Mouse (Mus musculus) neural tube, embryonic 12.5 days (tissue): ENCODE results near the gene Ccnc. TPM values are rescaled to one million over a fixed set of nuclear protein-coding genes. Genes with fewer than 3 reads are reported as not detected.

ENCODE experiments used
- ATAC-seq: fragments of 200-750 bp; cut with Nextera tagmentation; 2 replicates; pipeline ENCODE4 v1.8.0; 2017; ENCODE audit warnings: low read depth, mild to moderate bottlenecking, moderate TSS enrichment, moderate library complexity; ENCODE audit not compliant: low FRiP score
- H3K27ac ChIP-seq: fragments of 300-500 bp; sonication (generic); 2 replicates; pipeline ENCODE4 v1.5.1; 2016
- H3K27me3 ChIP-seq: fragments of 300-500 bp; sonication (generic); replicated peaks from 2 replicates; pipeline ENCODE4 v1.6.1; 2016; ENCODE audit warnings: mild to moderate bottlenecking
- H3K36me3 ChIP-seq: fragments of 300-500 bp; sonication (generic); 2 replicates; pipeline ENCODE4 v1.6.1; 2016; ENCODE audit warnings: mild to moderate bottlenecking
- H3K4me1 ChIP-seq: fragments of 300-500 bp; sonication (generic); 2 replicates; pipeline ENCODE4 v1.6.1; 2016
- H3K4me2 ChIP-seq: fragments of 300-500 bp; sonication (generic); replicated peaks from 2 replicates; pipeline ENCODE4 v1.6.1; 2016; ENCODE audit warnings: mild to moderate bottlenecking
- H3K4me3 ChIP-seq: fragments of 300-500 bp; sonication (generic); 2 replicates; pipeline ENCODE4 v1.5.1; 2016
- H3K9ac ChIP-seq: fragments of 300-500 bp; sonication (generic); 2 replicates; pipeline ENCODE4 v1.6.1; 2016; ENCODE audit warnings: mild to moderate bottlenecking
- H3K9me3 ChIP-seq: fragments of 300-500 bp; sonication (generic); 2 replicates; pipeline ENCODE4 v1.6.1; 2016; ENCODE audit warnings: mild to moderate bottlenecking
- WGBS: fragments of 180-500 bp; shearing (Covaris S2); methylation state at CpG from one replicate; pipeline ENCODE4 v1.1.7; 2016; 5-methylcytosine and 5-hydroxymethylcytosine counted together
- polyA plus RNA-seq: library from polyadenylated mRNA; unstranded; fragments of >200 nt; fragmentation: Nextera tagmentation; extraction: Ambion mirVana; gene quantifications from 2 replicates; pipeline ENCODE4 v1.2.1, GENCODE M21; 2016

The Ccnc gene
- polyA plus RNA-seq, 1 experiment from 2014 or later: 71.8 TPM

DNA sequence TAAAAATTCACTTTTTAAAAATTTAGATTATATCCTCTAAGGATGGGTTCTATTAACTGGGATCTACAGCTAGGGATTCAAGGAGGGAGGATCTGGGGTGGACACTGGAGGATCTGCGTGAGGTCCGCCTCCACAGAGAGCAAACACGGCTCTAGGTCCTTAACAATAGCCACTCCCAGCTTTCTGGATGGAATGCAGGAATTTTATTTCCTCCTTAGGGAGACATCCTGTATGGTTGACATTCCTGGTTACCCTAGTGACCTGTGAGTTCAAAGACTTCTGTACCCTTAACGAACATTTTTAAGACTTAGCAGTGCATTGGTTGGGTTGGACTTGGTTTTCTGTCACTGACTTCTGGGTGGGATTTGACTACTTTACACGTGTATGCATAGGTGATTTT is 18.2 kb downstream of the Ccnc start:
- ATAC-seq: no peak
- peaks cover 20% of the 10 kb centered on the region for H3K36me3 ChIP-seq

DNA sequence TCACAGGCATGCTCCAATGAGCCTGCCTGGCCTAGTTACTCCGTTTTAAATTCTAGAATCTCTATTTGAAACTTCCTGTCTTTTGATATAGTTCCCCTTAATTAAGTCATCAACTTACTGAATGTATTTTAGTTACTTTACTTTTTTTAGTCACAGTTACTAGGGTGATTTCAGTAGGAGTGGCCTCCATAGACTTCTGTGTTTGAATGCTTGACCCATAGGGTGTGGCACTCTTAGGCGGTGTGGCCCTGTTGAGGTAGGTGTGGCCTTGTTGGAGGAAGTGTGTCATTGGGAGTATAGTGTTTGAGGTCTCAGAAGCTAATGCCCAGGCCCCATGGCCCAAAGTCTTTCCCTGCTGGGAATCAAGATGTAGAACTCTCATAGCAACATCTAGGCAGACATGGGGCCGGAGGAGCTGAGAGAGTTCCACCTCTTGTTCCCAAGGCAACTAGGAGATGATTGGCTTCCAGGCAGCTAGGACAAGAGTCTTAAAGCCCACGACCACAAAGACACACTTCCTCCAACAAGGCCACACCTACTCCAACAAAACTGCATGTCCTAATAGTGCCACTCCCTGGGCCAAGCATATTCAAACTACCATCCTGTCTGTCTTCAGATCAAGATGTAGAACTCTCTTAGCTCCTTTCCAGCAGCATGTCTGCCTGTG is 27.8 kb downstream of the Ccnc start:
- Histone ChIP-seq H3K4me2 (no peak overlapping the region), H3K4me3 (no peak overlapping the region), H3K27me3 (no peaks in the 10 kb centered on the region), H3K36me3 (peaks cover 12% of the 10 kb centered on the region; the same call in 1 of the 2 replicates), H3K4me1 (no peaks in the 10 kb centered on the region), H3K9me3 (no peaks in the 10 kb centered on the region), H3K27ac (no peak overlapping the region), H3K9ac (no peak overlapping the region)
- ATAC-seq: no peak
- WGBS: 74% methylated on average over 4 of the region's 4 CpGs

More for the DNA sequence above, 18.2 kb downstream of the Ccnc start:
- Histone ChIP-seq H3K9ac (no peak overlapping the region), H3K27me3 (no peaks in the 10 kb centered on the region), H3K4me1 (no peaks in the 10 kb centered on the region), H3K4me2 (no peak overlapping the region), H3K4me3 (no peak overlapping the region), H3K9me3 (no peaks in the 10 kb centered on the region), H3K27ac (no peak overlapping the region)
- WGBS: 79% methylated on average over 5 of the region's 5 CpGs

DNA sequence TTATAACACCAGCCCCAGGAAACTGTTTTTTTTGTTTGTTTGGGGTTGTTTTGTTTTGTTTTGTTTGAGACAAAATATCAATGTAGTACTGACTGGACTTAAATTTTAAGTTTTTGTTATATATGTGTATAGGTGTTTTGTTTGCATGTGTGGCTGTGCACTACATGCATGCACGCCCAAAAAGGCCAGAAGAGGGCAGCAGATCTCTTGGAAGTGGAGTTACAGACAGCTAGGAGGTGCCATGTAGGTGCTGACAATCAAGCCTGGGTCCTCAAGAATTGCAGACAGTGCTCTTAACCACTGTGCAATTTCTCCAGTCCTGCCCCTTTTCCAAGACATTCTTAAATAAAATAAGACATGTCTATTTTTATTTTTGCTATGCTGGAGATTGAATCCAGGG is 31.4 kb downstream of the Ccnc start:
- 58% methylated on average over 1 of the region's 1 CpGs for WGBS
- no peak overlapping the region for H3K27ac ChIP-seq

DNA sequence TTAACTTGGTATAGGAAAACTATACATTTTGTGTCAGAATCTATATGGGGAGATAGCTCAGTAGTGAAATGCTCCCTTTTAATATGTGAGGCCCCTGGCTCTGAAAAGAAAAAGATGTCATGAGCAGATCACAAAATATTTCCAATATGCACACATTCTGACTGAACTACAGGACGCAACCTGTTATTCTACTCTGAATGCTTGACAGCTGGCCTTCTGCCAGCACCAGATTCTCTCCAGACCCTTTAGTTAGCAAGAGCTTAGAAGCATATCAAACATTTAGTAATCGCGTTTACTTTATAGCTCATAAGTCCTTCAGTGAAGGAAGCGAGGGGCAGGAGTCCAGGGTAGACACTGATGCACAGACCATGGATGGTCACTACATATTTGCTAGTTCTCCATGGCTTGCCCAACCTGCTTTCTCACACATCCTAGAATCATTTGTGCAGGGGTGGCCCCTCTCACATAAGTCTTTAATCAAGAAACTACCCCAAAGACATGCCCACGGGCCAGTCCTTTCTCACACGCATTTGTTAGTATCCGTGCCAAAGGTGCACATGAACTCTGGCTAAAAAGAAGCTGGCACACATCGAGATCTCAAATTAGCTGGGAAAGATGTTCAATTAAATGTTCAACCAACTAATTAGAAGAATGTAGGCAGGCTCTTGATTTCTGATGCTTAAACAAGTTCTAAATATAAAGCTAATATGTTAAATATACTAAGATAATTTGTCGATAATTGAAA is 34.1 kb downstream of the Ccnc start:
- H3K9me3 ChIP-seq: no peaks in the 10 kb centered on the region
- no peak overlapping the region for H3K9ac ChIP-seq
- no peak overlapping the region for H3K4me3 ChIP-seq
- WGBS: 92% methylated on average over 9 of the region's 9 CpGs
- 0 out of 2 replicates have a peak, but pooled peaks cover 5% of the 10 kb centered on the region for H3K4me1 ChIP-seq
- ATAC-seq: no peak
- H3K27me3 ChIP-seq: no peaks in the 10 kb centered on the region
- H3K27ac ChIP-seq: no peak overlapping the region
- H3K4me2 ChIP-seq: no peak overlapping the region
- H3K36me3 ChIP-seq: peaks cover 12% of the 10 kb centered on the region; the same call in 1 of the 2 replicates

More for the DNA sequence above, 31.4 kb downstream of the Ccnc start:
- peaks cover 12% of the 10 kb centered on the region; the same call in 1 of the 2 replicates for H3K36me3 ChIP-seq
- H3K9ac ChIP-seq: no peak overlapping the region
- no peaks in the 10 kb centered on the region for H3K27me3 ChIP-seq
- H3K4me3 ChIP-seq: no peak overlapping the region
- ATAC-seq: no peak
- H3K4me2 ChIP-seq: no peak overlapping the region
- no peaks in the 10 kb centered on the region for H3K4me1 ChIP-seq
- no peaks in the 10 kb centered on the region for H3K9me3 ChIP-seq

DNA sequence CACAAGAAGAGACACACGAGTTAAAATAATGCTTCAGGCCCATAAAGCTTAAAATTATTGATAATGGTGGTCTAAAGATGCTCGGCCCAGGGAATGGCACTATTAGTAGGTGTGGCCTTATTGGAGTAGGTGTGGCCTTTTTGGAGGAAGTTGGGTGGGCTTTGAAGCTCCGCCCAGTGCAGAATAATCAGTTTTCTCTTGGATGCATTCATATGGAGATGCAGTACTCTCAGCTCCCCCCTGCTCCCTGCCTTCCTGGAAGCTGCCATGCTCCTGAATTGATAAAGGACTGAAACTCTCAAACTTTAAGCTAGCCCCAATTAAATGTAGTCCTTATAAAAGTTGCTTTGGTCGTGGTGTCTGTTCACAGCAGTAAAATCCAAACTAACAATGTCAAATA is 36.3 kb downstream of the Ccnc start:
- Histone ChIP-seq H3K36me3 (peaks cover 5% of the 10 kb centered on the region; the same call in 1 of the 2 replicates), H3K9ac (no peak overlapping the region), H3K4me1 (0 out of 2 replicates have a peak, but pooled peaks cover 5% of the 10 kb centered on the region), H3K4me2 (no peak overlapping the region), H3K9me3 (no peaks in the 10 kb centered on the region), H3K27ac (no peak overlapping the region), H3K27me3 (no peaks in the 10 kb centered on the region), H3K4me3 (no peak overlapping the region)
- 83% methylated on average over 4 of the region's 4 CpGs for WGBS
- ATAC-seq: no peak

DNA sequence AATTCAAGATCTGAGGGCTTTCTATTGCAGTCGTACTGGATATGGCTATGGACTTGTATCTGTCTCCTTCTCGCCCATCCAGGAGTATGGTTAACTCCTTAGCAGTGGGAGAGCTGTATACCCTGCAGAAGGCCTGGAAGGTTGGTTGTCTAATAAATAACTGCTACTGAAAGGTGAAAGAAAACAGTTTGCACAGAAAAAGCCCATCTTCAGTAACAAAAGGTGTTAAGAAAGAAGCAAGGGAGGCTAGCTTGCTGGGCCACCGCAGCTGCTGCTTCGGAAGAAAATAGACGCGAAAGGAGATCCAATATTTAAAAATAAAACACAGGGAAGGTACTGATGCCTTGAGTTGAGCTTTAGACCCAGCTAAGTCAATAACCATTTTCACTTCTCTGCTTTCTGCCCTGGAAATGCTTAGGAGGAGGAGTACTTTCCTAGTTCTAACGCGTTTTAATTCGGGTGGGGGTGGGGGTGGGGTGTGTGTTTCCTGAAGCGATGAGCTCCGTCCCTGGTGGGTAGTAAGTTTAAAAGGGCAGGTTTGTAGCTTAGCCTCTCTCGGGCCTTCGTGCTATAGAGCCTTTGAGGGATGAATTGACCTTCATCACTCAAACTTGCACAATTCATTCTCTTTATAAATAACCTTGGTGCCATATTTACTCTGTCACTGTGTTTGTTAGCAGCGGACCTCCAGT is 38.8 kb downstream of the Ccnc start:
- no peaks in the 10 kb centered on the region for H3K27me3 ChIP-seq
- ATAC-seq: peak; percentile 54
- WGBS: 18% methylated on average over 14 of the region's 14 CpGs
- peak overlapping the region; percentile 70 for H3K9ac ChIP-seq
- no peaks in the 10 kb centered on the region for H3K9me3 ChIP-seq
- 0 out of 2 replicates have a peak, but pooled peaks cover 5% of the 10 kb centered on the region for H3K4me1 ChIP-seq
- peak overlapping the region; percentile 59 for H3K4me3 ChIP-seq
- no peaks in the 10 kb centered on the region for H3K36me3 ChIP-seq
- H3K27ac ChIP-seq: no peak overlapping the region
- H3K4me2 ChIP-seq: peak overlapping the region; percentile 71

DNA sequence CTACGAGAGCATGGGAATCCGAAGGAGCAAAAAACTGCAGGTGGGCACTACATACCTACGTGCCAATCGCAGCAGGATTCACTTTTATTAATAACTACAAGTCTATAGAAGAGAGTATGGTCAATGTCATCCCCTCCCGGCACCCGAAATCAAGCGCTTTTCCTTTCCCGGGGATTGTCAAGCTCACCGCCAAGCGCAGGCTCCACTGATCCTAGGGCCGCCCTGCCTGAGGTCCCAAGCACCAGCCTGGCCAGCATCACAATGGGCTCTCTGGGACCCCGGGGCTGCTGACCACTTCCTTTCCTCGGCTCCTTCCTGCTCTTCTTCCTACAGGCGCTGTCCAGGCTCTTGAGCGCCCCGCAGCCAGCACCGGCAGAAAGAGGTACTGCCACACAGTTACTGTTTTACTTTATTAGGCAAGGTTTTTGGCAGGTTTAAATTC is 39.4 kb downstream of the Ccnc start, which contains the start of the genes Usp45 and Tstd3:
Usp45 (plus strand) TSS at position 294 of the 442 bp plus-strand sequence.
Tstd3 (minus strand) TSS at position 350 of the 442 bp plus-strand sequence.
- WGBS: 2% methylated on average over 17 of the region's 17 CpGs
- Histone ChIP-seq H3K9ac (peak within 1 kb of the TSS; percentile 70), H3K9me3 (no peaks in the 10 kb centered on the region), H3K4me1 (0 out of 2 replicates have a peak, but pooled peaks cover 5% of the 10 kb centered on the region), H3K4me2 (peak within 1 kb of the TSS; percentile 71), H3K27ac (no peak within 1 kb of the TSS), H3K4me3 (peak within 1 kb of the TSS; percentile 59), H3K27me3 (no peaks in the 10 kb centered on the region), H3K36me3 (no peaks in the 10 kb centered on the region)
- ATAC-seq: peak; percentile 95

DNA sequence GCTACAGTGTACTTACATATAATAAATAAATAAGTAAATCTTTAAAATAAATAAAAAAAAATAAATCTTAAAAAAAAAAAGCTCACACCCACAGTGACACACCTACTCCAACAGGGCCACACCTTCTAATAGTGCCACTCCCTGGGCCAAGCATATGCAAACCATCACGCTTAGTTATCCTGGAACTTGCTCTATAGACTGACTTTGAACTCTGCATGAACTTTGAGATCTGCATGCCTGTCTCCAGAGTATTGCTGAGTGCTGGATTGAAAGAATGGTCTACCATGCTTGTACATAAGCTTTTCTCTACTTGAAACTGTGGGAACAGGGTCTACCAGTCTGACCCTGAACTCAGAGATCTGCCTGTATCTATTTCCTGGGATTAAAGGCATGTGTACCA is 43.6 kb downstream of the Ccnc start:
- 87% methylated on average over 1 of the region's 1 CpGs for WGBS
- Histone ChIP-seq H3K27ac (no peak overlapping the region), H3K4me3 (no peak overlapping the region), H3K4me2 (no peak overlapping the region), H3K9ac (no peak overlapping the region), H3K4me1 (0 out of 2 replicates have a peak, but pooled peaks cover 2% of the 10 kb centered on the region), H3K27me3 (no peaks in the 10 kb centered on the region), H3K36me3 (no peaks in the 10 kb centered on the region), H3K9me3 (no peaks in the 10 kb centered on the region)
- ATAC-seq: no peak

DNA sequence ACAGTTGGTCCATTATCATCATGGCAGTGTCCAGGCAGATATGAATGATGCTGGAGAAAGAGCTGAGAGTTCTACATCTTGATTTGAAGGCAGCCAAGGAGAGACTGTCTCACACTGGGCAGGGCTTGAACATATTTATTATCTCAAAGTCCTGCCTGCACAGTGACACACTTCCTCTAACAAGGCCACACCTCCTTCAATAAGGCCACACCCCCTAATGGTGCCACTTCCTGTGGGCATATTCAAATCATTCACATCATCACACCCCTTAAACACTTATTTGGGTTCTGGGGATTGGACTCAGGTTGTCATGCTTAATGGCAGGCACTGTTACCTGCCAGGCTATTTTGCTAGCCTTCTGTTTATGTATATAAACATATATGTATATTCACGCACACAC is 44.8 kb downstream of the Ccnc start:
- Histone ChIP-seq H3K4me1 (0 out of 2 replicates have a peak, but pooled peaks cover 2% of the 10 kb centered on the region), H3K27me3 (no peaks in the 10 kb centered on the region), H3K9ac (no peak overlapping the region), H3K4me3 (no peak overlapping the region), H3K4me2 (no peak overlapping the region), H3K36me3 (no peaks in the 10 kb centered on the region), H3K27ac (no peak overlapping the region), H3K9me3 (no peaks in the 10 kb centered on the region)
- 97% methylated on average over 1 of the region's 1 CpGs for WGBS
- ATAC-seq: no peak

DNA sequence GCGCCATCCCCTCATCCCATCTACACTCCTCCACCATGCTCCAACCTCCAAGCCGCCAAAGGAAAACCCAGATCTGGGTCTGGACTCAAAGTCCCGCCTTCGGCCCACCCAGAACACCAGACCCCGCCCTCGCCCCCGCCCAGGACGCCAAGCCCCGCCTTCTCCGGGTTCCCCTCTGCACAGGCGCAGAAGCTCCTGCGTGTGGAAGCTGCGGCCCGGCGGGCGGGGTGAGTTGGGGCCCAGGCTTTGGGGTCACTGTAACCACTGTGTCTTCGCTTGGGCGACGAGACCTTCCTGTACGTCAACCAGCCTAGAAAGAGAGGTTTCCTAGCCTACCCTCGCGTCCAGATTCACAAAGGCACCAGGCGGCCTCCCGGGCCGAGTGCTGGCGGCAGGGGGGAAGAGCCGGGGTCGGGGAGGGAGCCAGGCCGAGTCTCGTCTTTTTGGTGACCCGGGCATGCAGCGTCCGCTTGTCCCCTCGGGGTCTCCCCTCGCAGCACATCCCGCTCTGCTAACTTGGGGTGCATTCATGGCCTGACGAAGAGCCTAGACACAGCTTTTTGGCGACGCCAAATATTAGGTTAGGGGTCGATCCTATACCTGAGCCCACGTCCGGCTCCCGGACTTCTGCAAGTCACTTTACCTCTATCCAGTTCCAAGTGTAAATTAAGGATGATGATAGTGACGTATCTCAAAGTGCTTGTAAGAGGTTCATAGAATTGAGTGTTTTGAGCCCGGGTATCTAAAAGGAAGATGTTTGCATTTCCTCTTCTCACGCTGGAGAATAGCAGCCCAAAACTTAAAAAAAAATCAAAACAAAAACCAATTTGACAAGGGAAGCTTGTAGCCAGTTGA is 48.8 kb downstream of the Ccnc start:
- H3K27ac ChIP-seq: no peak overlapping the region
- H3K4me1 ChIP-seq: 0 out of 2 replicates have a peak, but pooled peaks cover 6% of the 10 kb centered on the region
- no peaks in the 10 kb centered on the region for H3K27me3 ChIP-seq
- H3K4me2 ChIP-seq: peak overlapping the region; percentile 60
- H3K9me3 ChIP-seq: no peaks in the 10 kb centered on the region
- H3K9ac ChIP-seq: peak overlapping the region; percentile 88
- WGBS: under 1% methylated on average over 46 of the region's 46 CpGs
- H3K4me3 ChIP-seq: peak overlapping the region; percentile 74
- peaks cover 6% of the 10 kb centered on the region for H3K36me3 ChIP-seq
- ATAC-seq: peak; percentile 97

DNA sequence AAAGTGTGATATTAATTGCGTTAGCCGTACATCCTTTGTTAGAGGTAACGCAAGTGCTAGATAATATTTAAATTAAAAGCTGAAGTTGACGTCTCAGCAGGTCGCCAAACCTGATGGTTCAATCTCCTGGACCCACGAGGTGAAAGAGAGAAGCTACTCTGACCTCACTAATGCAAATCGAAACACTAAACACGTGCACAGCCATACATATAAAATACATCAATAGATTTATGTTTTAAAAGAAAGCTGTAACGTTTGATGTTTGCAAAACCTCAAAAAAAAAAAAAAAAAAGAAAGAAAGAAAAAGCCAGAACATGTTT is 49.4 kb downstream of the Ccnc start:
- 9% methylated on average over 9 of the region's 9 CpGs for WGBS
- Histone ChIP-seq H3K4me1 (0 out of 2 replicates have a peak, but pooled peaks cover 6% of the 10 kb centered on the region), H3K4me3 (peak overlapping the region; percentile 74), H3K9ac (peak overlapping the region; percentile 88; the same call in 1 of the 2 replicates), H3K4me2 (peak overlapping the region; percentile 60), H3K9me3 (no peaks in the 10 kb centered on the region), H3K36me3 (peaks cover 7% of the 10 kb centered on the region), H3K27ac (no peak overlapping the region), H3K27me3 (no peaks in the 10 kb centered on the region)
- ATAC-seq: no peak
